Comparison of ENCODE assay signal across 8 mouse cellular contexts in genomic region chr15:81836124-81836821, GRCm38 (mm10). TPM values are rescaled to one million over a fixed set of nuclear protein-coding genes. Genes with fewer than 3 reads are reported as not detected.
DNase-seq lines count a peak whose midpoint lies in the region; ATAC-seq and TF ChIP-seq lines count a peak whose summit lies in the region.

No protein-coding gene starts in this region.

- peaks cover 8% of the 10 kb centered on the region for H3K4me1 ChIP-seq in cortical plate, adult 2 months (ENCODE audit: control insufficient read depth, insufficient read depth, low read length)
- peaks cover 18% of the 10 kb centered on the region for H3K4me1 ChIP-seq in hindbrain, embryonic 15.5 days (replicated peaks)

- 0 out of 2 replicates have a peak, but pooled peaks cover 4% of the 10 kb centered on the region for H3K27me3 ChIP-seq in hindbrain, embryonic 15.5 days

- no peak for TF ChIP-seq CTCF in cortical plate, adult 2 months (IDR thresholded peaks at IDR 0.05; ENCODE audit: extremely low read depth, insufficient read depth, low read length)
- TF ChIP-seq CTCF in left cerebral cortex, adult 2 months (IDR thresholded peaks at IDR 0.05): no peak; the same call in 1 of the 2 replicates

- intact Hi-C loops in left cerebral cortex, adult 2 months (cut with DNase I): loop anchor here (2.0 kb wide), 1 partner anchor 21 kb away; no protein-coding TSS in a partner anchor

- WGBS in hindbrain, embryonic 15.5 days: 4% methylated on average over 32 of the region's 33 CpGs

- peak overlapping the region; percentile 21 for H3K4me3 ChIP-seq in cortical plate, adult 2 months (ENCODE audit: insufficient read depth, low read length)
- H3K4me3 ChIP-seq in hindbrain, embryonic 15.5 days: peak overlapping the region; percentile 22
- H3K4me3 ChIP-seq in left cerebral cortex, adult 2 months: peak overlapping the region; percentile 34

- H3K9me3 ChIP-seq in hindbrain, embryonic 15.5 days: no peaks in the 10 kb centered on the region

- H3K36me3 ChIP-seq in hindbrain, embryonic 15.5 days: no peaks in the 10 kb centered on the region

- no peak overlapping the region for H3K9ac ChIP-seq in hindbrain, embryonic 15.5 days

- H3K4me2 ChIP-seq in hindbrain, embryonic 15.5 days: peak overlapping the region; percentile 49

- peak; percentile 86 for DNase-seq in adrenal gland, adult 2 months
- DNase-seq in gastrocnemius, adult 8-10 months (ENCODE audit: low spot score in 2 of 2): peak; percentile 93 to 97
- peak; percentile 87 for DNase-seq in left cerebral cortex, adult 2 months (ENCODE audit: extremely low spot score in 1 of 2, low spot score in 2 of 2)
- peak; percentile 96 for DNase-seq in lung, postnatal 25 days (ENCODE audit: low spot score)
- DNase-seq in retina, embryonic 14.5 days (ENCODE audit: low spot score): peak; percentile 61

- ATAC-seq in hindbrain, embryonic 15.5 days (ENCODE audit: low FRiP score, low read depth): peak; percentile 45; the same call in 1 of the 2 replicates
- no peak for ATAC-seq in megakaryocyte-erythroid progenitor cell, adult 5-6 weeks (replicated peaks; ENCODE audit: low FRiP score, low TSS enrichment, poor library complexity, severe bottlenecking)

- TF ChIP-seq POLR2A in cortical plate, adult 2 months (IDR thresholded peaks at IDR 0.05; ENCODE audit: extremely low read depth, insufficient read depth, low read length): peak; percentile 87

- peak overlapping the region; percentile 96 for H3K27ac ChIP-seq in cortical plate, adult 2 months (ENCODE audit: insufficient read depth, low read length)
- H3K27ac ChIP-seq in hindbrain, embryonic 15.5 days (replicated peaks): no peak overlapping the region
- peak overlapping the region; percentile 93 for H3K27ac ChIP-seq in left cerebral cortex, adult 2 months

RNA-seq across cellular contexts. Expression of gene Tob2, which starts 22.3 kb away (rescaled TPM):
- 100 to 1,000 TPM in 1 of 2 experiments, 10 to 100 TPM in 1; 96.0 to 102 TPM for total RNA-seq in adrenal gland, adult 2 months (2021)
- polyA plus RNA-seq in adrenal gland, adult 2 months (2012; rRNA removed): 69.9 and 76.1 TPM in 2 replicates
- polyA plus RNA-seq in cortical plate, adult 2 months (2012; rRNA removed): 19.9 and 21.0 TPM in 2 replicates
- total RNA-seq in gastrocnemius, adult 8-10 months (2022): 100 to 1,000 TPM; 111 to 127 (median 125) TPM
- polyA plus RNA-seq in hindbrain, embryonic 15.5 days (2015; fragmentation: Nextera tagmentation; extraction: Ambion mirVana): 17.4 and 17.7 TPM in 2 replicates
- 10 to 100 TPM; 34.8 to 41.4 TPM for total RNA-seq in left cerebral cortex, adult 2 months (2021)
- 22.4 and 32.1 TPM in 2 replicates for total RNA-seq in megakaryocyte-erythroid progenitor cell, adult 5-6 weeks (2014; fragmentation: Nextera tagmentation)
- 11.7 and 20.4 TPM in 2 replicates for total RNA-seq in megakaryocyte-erythroid progenitor cell, adult 5-6 weeks (2017)

RNA-seq across cellular contexts. Expression of gene Tef, which starts 34.1 kb away (rescaled TPM):
- total RNA-seq in adrenal gland, adult 2 months (2021): 100 to 1,000 TPM in 1 of 2 experiments, 10 to 100 TPM in 1; 35.0 to 100 TPM
- polyA plus RNA-seq in adrenal gland, adult 2 months (2012; rRNA removed): 35.0 and 69.3 TPM in 2 replicates
- 318 and 326 TPM in 2 replicates for polyA plus RNA-seq in cortical plate, adult 2 months (2012; rRNA removed)
- total RNA-seq in gastrocnemius, adult 8-10 months (2022): 100 to 1,000 TPM; 191 to 229 (median 196) TPM
- 23.7 and 25.3 TPM in 2 replicates for polyA plus RNA-seq in hindbrain, embryonic 15.5 days (2015; fragmentation: Nextera tagmentation; extraction: Ambion mirVana)
- 100 to 1,000 TPM; 220 to 228 TPM for total RNA-seq in left cerebral cortex, adult 2 months (2021)
- total RNA-seq in megakaryocyte-erythroid progenitor cell, adult 5-6 weeks (2014; fragmentation: Nextera tagmentation): 10.9 and 13.2 TPM in 2 replicates
- total RNA-seq in megakaryocyte-erythroid progenitor cell, adult 5-6 weeks (2017): 12.7 and 14.4 TPM in 2 replicates

RNA-seq across cellular contexts. Expression of gene Phf5a, which starts 35.4 kb away (rescaled TPM):
- 10 to 100 TPM; 59.6 to 59.8 TPM for total RNA-seq in adrenal gland, adult 2 months (2021)
- polyA plus RNA-seq in adrenal gland, adult 2 months (2012; rRNA removed): 27.7 and 37.1 TPM in 2 replicates
- polyA plus RNA-seq in cortical plate, adult 2 months (2012; rRNA removed): 53.3 and 57.7 TPM in 2 replicates
- total RNA-seq in gastrocnemius, adult 8-10 months (2022): 10 to 100 TPM; 39.0 to 44.3 (median 39.3) TPM
- 119 and 123 TPM in 2 replicates for polyA plus RNA-seq in hindbrain, embryonic 15.5 days (2015; fragmentation: Nextera tagmentation; extraction: Ambion mirVana)
- total RNA-seq in left cerebral cortex, adult 2 months (2021): 10 to 100 TPM; 31.1 to 32.8 TPM
- 203 and 208 TPM in 2 replicates for total RNA-seq in megakaryocyte-erythroid progenitor cell, adult 5-6 weeks (2014; fragmentation: Nextera tagmentation)
- 131 and 142 TPM in 2 replicates for total RNA-seq in megakaryocyte-erythroid progenitor cell, adult 5-6 weeks (2017)

RNA-seq across cellular contexts. Expression of gene Aco2, which starts 35.8 kb away (rescaled TPM):
- total RNA-seq in adrenal gland, adult 2 months (2021): 1,000 to 10,000 TPM; 1,000 to 1,044 TPM
- 391 and 396 TPM in 2 replicates for polyA plus RNA-seq in adrenal gland, adult 2 months (2012; rRNA removed)
- polyA plus RNA-seq in cortical plate, adult 2 months (2012; rRNA removed): 533 and 545 TPM in 2 replicates
- 1,000 to 10,000 TPM; 1,068 to 1,166 (median 1,137) TPM for total RNA-seq in gastrocnemius, adult 8-10 months (2022)
- polyA plus RNA-seq in hindbrain, embryonic 15.5 days (2015; fragmentation: Nextera tagmentation; extraction: Ambion mirVana): 282 and 287 TPM in 2 replicates
- 100 to 1,000 TPM; 420 to 427 TPM for total RNA-seq in left cerebral cortex, adult 2 months (2021)
- 162 and 178 TPM in 2 replicates for total RNA-seq in megakaryocyte-erythroid progenitor cell, adult 5-6 weeks (2014; fragmentation: Nextera tagmentation)
- 171 and 185 TPM in 2 replicates for total RNA-seq in megakaryocyte-erythroid progenitor cell, adult 5-6 weeks (2017)
